8 mouse cellular contexts compared by ENCODE assay signal in genomic region chr6:83166243-83166630, GRCm38 (mm10). TPM values are rescaled to one million over a fixed set of nuclear protein-coding genes. Genes with fewer than 3 reads are reported as not detected.
DNase-seq lines count a peak whose midpoint lies in the region; ATAC-seq and TF ChIP-seq lines count a peak whose summit lies in the region.

No protein-coding gene starts in this region.

- DNase-seq in kidney, adult 2 months = no peak
- DNase-seq in kidney, postnatal 4 days = no peak
- no peak for DNase-seq in G1E (ENCODE audit: low spot score)
- DNase-seq in forebrain, embryonic 11.5 days (ENCODE audit: low spot score) = no peak
- no peak for DNase-seq in liver, embryonic 14.5 days (ENCODE audit: low read depth in 3 of 3, low spot score in 3 of 3)
- no peak for DNase-seq in urinary bladder, postnatal 25 days (ENCODE audit: low spot score)
- no peak for DNase-seq in gastrocnemius, postnatal 25 days
- no peak for DNase-seq in spleen, postnatal 10 days (ENCODE audit: low spot score in 2 of 2)

- peak overlapping the region; percentile 83 for H3K9ac ChIP-seq in forebrain, embryonic 11.5 days (ENCODE audit: low read length)
- peak overlapping the region; percentile 93 for H3K9ac ChIP-seq in liver, embryonic 14.5 days (replicated peaks)

- TF ChIP-seq CTCF in kidney, adult 2 months (conservative IDR thresholded peaks at IDR 0.05; ENCODE audit: insufficient read depth, insufficient read length, low read depth, low read length) = 0 out of 2 replicates have a peak, but pooled peaks have one; percentile 5
- TF ChIP-seq CTCF in G1E (IDR thresholded peaks at IDR 0.05; ENCODE audit: low read depth, low read length) = no peak
- peak; percentile 34 for TF ChIP-seq CTCF in liver, embryonic 14.5 days (IDR thresholded peaks at IDR 0.05; ENCODE audit: low read depth)

- peak overlapping the region; percentile 57 for H3K4me2 ChIP-seq in forebrain, embryonic 11.5 days (ENCODE audit: low read depth, low read length, severe bottlenecking)
- H3K4me2 ChIP-seq in liver, embryonic 14.5 days (ENCODE audit: low read depth) = peak overlapping the region; percentile 91

- peaks cover 17% of the 10 kb centered on the region; the same call in 1 of the 2 replicates for H3K4me1 ChIP-seq in kidney, adult 2 months (ENCODE audit: control insufficient read depth, insufficient read depth, low read length)
- peaks cover 50% of the 10 kb centered on the region for H3K4me1 ChIP-seq in G1E (ENCODE audit: insufficient read depth, low read depth, low read length)
- peaks cover 14% of the 10 kb centered on the region; the same call in 1 of the 2 replicates for H3K4me1 ChIP-seq in forebrain, embryonic 11.5 days (replicated peaks; ENCODE audit: control insufficient read depth, insufficient read depth, low read length)
- H3K4me1 ChIP-seq in liver, embryonic 14.5 days (replicated peaks; ENCODE audit: control insufficient read depth in 2 of 2, insufficient read depth in 2 of 2, low read length in 1 of 2) = peaks cover 8 to 12% of the 10 kb centered on the region in 2 experiments

- WGBS in kidney, adult 2 months = 0% methylated on average over 12 of the region's 12 CpGs
- WGBS in forebrain, embryonic 11.5 days = under 1% methylated on average over 12 of the region's 12 CpGs
- under 1% methylated on average over 12 of the region's 12 CpGs for WGBS in liver, embryonic 14.5 days (ENCODE audit: insufficient replicate concordance)

- no peaks in the 10 kb centered on the region for H3K9me3 ChIP-seq in G1E (replicated peaks)
- H3K9me3 ChIP-seq in forebrain, embryonic 11.5 days (ENCODE audit: control insufficient read depth, low read length) = no peaks in the 10 kb centered on the region
- H3K9me3 ChIP-seq in liver, embryonic 14.5 days (ENCODE audit: control insufficient read depth, low read length) = no peaks in the 10 kb centered on the region

- ATAC-seq in G1E (ENCODE audit: extremely low read depth, insufficient number of reproducible peaks, low FRiP score, poor library complexity, severe bottlenecking) = no peak; the same call in 1 of the 2 replicates
- no peak for ATAC-seq in forebrain, embryonic 11.5 days (replicated peaks; ENCODE audit: low FRiP score)
- peak; percentile 11 for ATAC-seq in liver, embryonic 14.5 days (ENCODE audit: insufficient read depth)

- TF ChIP-seq EP300 in liver, embryonic 14.5 days (IDR thresholded peaks at IDR 0.05; ENCODE audit: low read depth) = no peak

- peak overlapping the region; percentile 24; the same call in 1 of the 2 replicates for H3K27ac ChIP-seq in kidney, adult 2 months (ENCODE audit: insufficient read depth, low read depth, low read length)
- no peak overlapping the region for H3K27ac ChIP-seq in forebrain, embryonic 11.5 days (ENCODE audit: low read depth, low read length)
- peak overlapping the region; percentile 11 for H3K27ac ChIP-seq in liver, embryonic 14.5 days

- no peaks in the 10 kb centered on the region for H3K36me3 ChIP-seq in kidney, adult 2 months (ENCODE audit: control insufficient read depth, insufficient read depth, low read length)
- peaks cover 30% of the 10 kb centered on the region for H3K36me3 ChIP-seq in G1E (replicated peaks)
- no peaks in the 10 kb centered on the region for H3K36me3 ChIP-seq in forebrain, embryonic 11.5 days (ENCODE audit: control insufficient read depth, insufficient read depth, low read length)
- no peaks in the 10 kb centered on the region for H3K36me3 ChIP-seq in liver, embryonic 14.5 days (replicated peaks; ENCODE audit: control insufficient read depth, insufficient read depth, low read depth)

- TF ChIP-seq POLR2A in kidney, adult 2 months (IDR thresholded peaks at IDR 0.05; ENCODE audit: low read depth, low read length) = no peak

- H3K4me3 ChIP-seq in kidney, adult 2 months (ENCODE audit: insufficient read depth, low read depth, low read length) = peak overlapping the region; percentile 65
- H3K4me3 ChIP-seq in G1E (ENCODE audit: low read depth, low read length) = peak overlapping the region; percentile 87
- H3K4me3 ChIP-seq in forebrain, embryonic 11.5 days (ENCODE audit: low read depth, low read length) = peak overlapping the region; percentile 87
- H3K4me3 ChIP-seq in liver, embryonic 14.5 days (ENCODE audit: insufficient read depth in 1 of 2, low read depth in 2 of 2, low read length in 2 of 2) = peak overlapping the region; percentile 89 to 94

- no peaks in the 10 kb centered on the region for H3K27me3 ChIP-seq in kidney, adult 2 months (replicated peaks; ENCODE audit: control insufficient read depth, insufficient read depth, low read length)
- H3K27me3 ChIP-seq in G1E (ENCODE audit: insufficient read depth, low read length) = peaks cover 14% of the 10 kb centered on the region
- peaks cover 18% of the 10 kb centered on the region for H3K27me3 ChIP-seq in forebrain, embryonic 11.5 days (ENCODE audit: control insufficient read depth, insufficient read depth, low read length)
- peaks cover 22% of the 10 kb centered on the region for H3K27me3 ChIP-seq in liver, embryonic 14.5 days (ENCODE audit: control insufficient read depth, insufficient read depth, low read length)

RNA-seq across cellular contexts. Expression of gene Dctn1, which starts 0.5 kb away (rescaled TPM):
- 93.1 and 117 TPM in 2 replicates for polyA plus RNA-seq in kidney, adult 2 months (2012; rRNA removed)
- 83.0 and 86.3 TPM in 2 replicates for total RNA-seq in G1E (2014; fragmentation: Nextera tagmentation)
- total RNA-seq in G1E (2017) = 31.0 and 51.6 TPM in 2 replicates
- 243 and 444 TPM in 2 replicates for polyA plus RNA-seq in G1E (2012)
- polyA plus RNA-seq in forebrain, embryonic 11.5 days (2014; fragmentation: Nextera tagmentation; extraction: Ambion mirVana) = 99.6 and 104 TPM in 2 replicates
- 16.9 and 21.1 TPM in 2 replicates for polyA plus RNA-seq in liver, embryonic 14.5 days (2012; rRNA removed)
- polyA plus RNA-seq in liver, embryonic 14.5 days (2014; fragmentation: Nextera tagmentation; extraction: Ambion mirVana) = 22.5 and 24.0 TPM in 2 replicates
- 100 to 1,000 TPM; 118 to 126 TPM for total RNA-seq in gastrocnemius, postnatal 25 days (2021)

RNA-seq across cellular contexts. Expression of gene 1700003E16Rik, which starts 10.0 kb away (rescaled TPM):
- 1.4 and 1.6 TPM in 2 replicates for polyA plus RNA-seq in kidney, adult 2 months (2012; rRNA removed)
- total RNA-seq in G1E (2014; fragmentation: Nextera tagmentation) = not detected in 2 replicates
- total RNA-seq in G1E (2017) = 0.12 and 0.16 TPM in 2 replicates
- not detected in 2 replicates for polyA plus RNA-seq in G1E (2012)
- 1.2 and 1.9 TPM in 2 replicates for polyA plus RNA-seq in forebrain, embryonic 11.5 days (2014; fragmentation: Nextera tagmentation; extraction: Ambion mirVana)
- not detected in 2 replicates for polyA plus RNA-seq in liver, embryonic 14.5 days (2012; rRNA removed)
- polyA plus RNA-seq in liver, embryonic 14.5 days (2014; fragmentation: Nextera tagmentation; extraction: Ambion mirVana) = 0.06 and 0.15 TPM in 2 replicates
- total RNA-seq in gastrocnemius, postnatal 25 days (2021) = not detected

RNA-seq across cellular contexts. Expression of gene Wdr54, which starts 10.0 kb away (rescaled TPM):
- polyA plus RNA-seq in kidney, adult 2 months (2012; rRNA removed) = 4.4 and 4.7 TPM in 2 replicates
- total RNA-seq in G1E (2014; fragmentation: Nextera tagmentation) (not detected in 2 replicates), G1E (2017) (0.27 TPM in 1 of 2 replicates, not detected in the other)
- polyA plus RNA-seq in G1E (2012) = not detected in 2 replicates
- polyA plus RNA-seq in forebrain, embryonic 11.5 days (2014; fragmentation: Nextera tagmentation; extraction: Ambion mirVana) = 12.6 and 15.6 TPM in 2 replicates
- polyA plus RNA-seq in liver, embryonic 14.5 days (2012; rRNA removed) = 0.15 and 0.44 TPM in 2 replicates
- polyA plus RNA-seq in liver, embryonic 14.5 days (2014; fragmentation: Nextera tagmentation; extraction: Ambion mirVana) = 0.32 and 0.35 TPM in 2 replicates
- 1 to 10 TPM; 1.2 to 1.4 TPM for total RNA-seq in gastrocnemius, postnatal 25 days (2021)

RNA-seq across cellular contexts. Expression of gene Rtkn, which starts 31.0 kb away (rescaled TPM):
- polyA plus RNA-seq in kidney, adult 2 months (2012; rRNA removed) = 73.6 and 96.1 TPM in 2 replicates
- 6.8 and 7.6 TPM in 2 replicates for total RNA-seq in G1E (2014; fragmentation: Nextera tagmentation)
- 4.0 and 4.9 TPM in 2 replicates for total RNA-seq in G1E (2017)
- 34.2 and 48.4 TPM in 2 replicates for polyA plus RNA-seq in G1E (2012)
- 17.8 and 23.0 TPM in 2 replicates for polyA plus RNA-seq in forebrain, embryonic 11.5 days (2014; fragmentation: Nextera tagmentation; extraction: Ambion mirVana)
- 11.1 TPM in 2 replicates for polyA plus RNA-seq in liver, embryonic 14.5 days (2012; rRNA removed)
- polyA plus RNA-seq in liver, embryonic 14.5 days (2014; fragmentation: Nextera tagmentation; extraction: Ambion mirVana) = 5.3 and 5.5 TPM in 2 replicates
- 10 to 100 TPM in 1 of 2 experiments, 1 to 10 TPM in 1; 7.9 to 14.4 TPM for total RNA-seq in gastrocnemius, postnatal 25 days (2021)

RNA-seq across cellular contexts. Expression of gene Ino80b, which starts 41.0 kb away (rescaled TPM):
- 19.0 and 29.8 TPM in 2 replicates for polyA plus RNA-seq in kidney, adult 2 months (2012; rRNA removed)
- total RNA-seq in G1E (2014; fragmentation: Nextera tagmentation) = 19.7 and 20.5 TPM in 2 replicates
- 21.1 and 27.1 TPM in 2 replicates for total RNA-seq in G1E (2017)
- polyA plus RNA-seq in G1E (2012) = 121 and 171 TPM in 2 replicates
- polyA plus RNA-seq in forebrain, embryonic 11.5 days (2014; fragmentation: Nextera tagmentation; extraction: Ambion mirVana) = 20.0 and 27.7 TPM in 2 replicates
- polyA plus RNA-seq in liver, embryonic 14.5 days (2012; rRNA removed) = 9.4 and 11.6 TPM in 2 replicates
- polyA plus RNA-seq in liver, embryonic 14.5 days (2014; fragmentation: Nextera tagmentation; extraction: Ambion mirVana) = 4.4 and 5.2 TPM in 2 replicates
- 10 to 100 TPM in 1 of 2 experiments, 1 to 10 TPM in 1; 4.8 to 14.0 TPM for total RNA-seq in gastrocnemius, postnatal 25 days (2021)
